Mouse (Mus musculus): ENCODE measurements around the gene Cd3d. TPM values are rescaled to one million over a fixed set of nuclear protein-coding genes. Genes with fewer than 3 reads are reported as not detected.
"Not testable (repeated sequence)": the region's sequence is repeated elsewhere in the genome, so short reads cannot be mapped to it uniquely, and the experiment has no call there.

The Cd3d gene
- polyA plus RNA-seq, 1 experiment = 3.8 TPM

- no peak for TF ChIP-seq POLR2A (IDR thresholded peaks at IDR 0.05; ENCODE audit: low read depth, low read length)
- TF ChIP-seq CTCF (IDR thresholded peaks at IDR 0.05; ENCODE audit: extremely low read depth, insufficient read length, insufficient replicate concordance, low read depth, low read length) = no peak
- Histone ChIP-seq H3K4me1 (ENCODE audit: control insufficient read depth, insufficient read depth, insufficient read length, low read length) (no peaks in the 10 kb centered on the region; the same call in 1 of the 2 replicates), H3K27me3 (ENCODE audit: control insufficient read depth, insufficient read depth, low read length) (no peaks in the 10 kb centered on the region), H3K36me3 (ENCODE audit: control insufficient read depth, insufficient read depth, low read length) (peaks cover 12% of the 10 kb centered on the region), H3K27ac (ENCODE audit: insufficient read depth, low read depth, low read length) (peak overlapping the region; percentile 63), H3K4me3 (ENCODE audit: low read depth, low read length) (peak overlapping the region; percentile 50)
- WGBS = 12% methylated on average over 10 of the region's 10 CpGs
Observed at GRCm38 (mm10) chr9:44965833-44966466, 15.6 kb upstream of the Cd3d start.

GRCm38 (mm10) chr9:44966815-44967242 is 14.8 kb upstream of the Cd3d start:
- Histone ChIP-seq H3K27me3 (ENCODE audit: control insufficient read depth, insufficient read depth, low read length) (no peaks in the 10 kb centered on the region), H3K27ac (ENCODE audit: insufficient read depth, low read depth, low read length) (no peak overlapping the region), H3K4me1 (ENCODE audit: control insufficient read depth, insufficient read depth, insufficient read length, low read length) (no peaks in the 10 kb centered on the region; the same call in 1 of the 2 replicates), H3K36me3 (ENCODE audit: control insufficient read depth, insufficient read depth, low read length) (peaks cover 6% of the 10 kb centered on the region), H3K4me3 (ENCODE audit: low read depth, low read length) (no peak overlapping the region)
- 23% methylated on average over 3 of the region's 3 CpGs for WGBS
- TF ChIP-seq POLR2A (IDR thresholded peaks at IDR 0.05; ENCODE audit: low read depth, low read length) = no peak
- TF ChIP-seq CTCF (IDR thresholded peaks at IDR 0.05; ENCODE audit: extremely low read depth, insufficient read length, insufficient replicate concordance, low read depth, low read length) = no peak

- not testable (repeated sequence) for H3K27me3 ChIP-seq (ENCODE audit: control insufficient read depth, insufficient read depth, low read length); H3K4me3 ChIP-seq (ENCODE audit: low read depth, low read length); H3K36me3 ChIP-seq (ENCODE audit: control insufficient read depth, insufficient read depth, low read length); H3K4me1 ChIP-seq (ENCODE audit: control insufficient read depth, insufficient read depth, insufficient read length, low read length); H3K27ac ChIP-seq (ENCODE audit: insufficient read depth, low read depth, low read length)
- WGBS = 74% methylated on average over 5 of the region's 5 CpGs
Observed at GRCm38 (mm10) chr9:44967763-44968162, 13.8 kb upstream of the Cd3d start.

GRCm38 (mm10) chr9:44969450-44969849 is 12.1 kb upstream of the Cd3d start:
- H3K4me1 ChIP-seq (ENCODE audit: control insufficient read depth, insufficient read depth, insufficient read length, low read length) = no peaks in the 10 kb centered on the region; the same call in 1 of the 2 replicates
- TF ChIP-seq POLR2A (IDR thresholded peaks at IDR 0.05; ENCODE audit: low read depth, low read length) = no peak
- TF ChIP-seq CTCF (IDR thresholded peaks at IDR 0.05; ENCODE audit: extremely low read depth, insufficient read length, insufficient replicate concordance, low read depth, low read length) = peak; percentile 62; the same call in 1 of the 2 replicates
- no peak overlapping the region for H3K4me3 ChIP-seq (ENCODE audit: low read depth, low read length)
- H3K36me3 ChIP-seq (ENCODE audit: control insufficient read depth, insufficient read depth, low read length) = no peaks in the 10 kb centered on the region
- H3K27ac ChIP-seq (ENCODE audit: insufficient read depth, low read depth, low read length) = no peak overlapping the region
- 42% methylated on average over 1 of the region's 1 CpGs for WGBS
- no peaks in the 10 kb centered on the region for H3K27me3 ChIP-seq (ENCODE audit: control insufficient read depth, insufficient read depth, low read length)

- Histone ChIP-seq H3K27ac (ENCODE audit: insufficient read depth, low read depth, low read length) (no peak overlapping the region), H3K4me3 (ENCODE audit: low read depth, low read length) (peak overlapping the region; percentile 24; the same call in 1 of the 2 replicates), H3K4me1 (ENCODE audit: control insufficient read depth, insufficient read depth, insufficient read length, low read length) (no peaks in the 10 kb centered on the region), H3K36me3 (ENCODE audit: control insufficient read depth, insufficient read depth, low read length) (no peaks in the 10 kb centered on the region), H3K27me3 (ENCODE audit: control insufficient read depth, insufficient read depth, low read length) (peaks cover 6% of the 10 kb centered on the region; the same call in 1 of the 2 replicates)
- TF ChIP-seq CTCF (IDR thresholded peaks at IDR 0.05; ENCODE audit: extremely low read depth, insufficient read length, insufficient replicate concordance, low read depth, low read length) = no peak
- TF ChIP-seq POLR2A (IDR thresholded peaks at IDR 0.05; ENCODE audit: low read depth, low read length) = no peak
- WGBS = 56% methylated on average over 6 of the region's 6 CpGs
Observed at GRCm38 (mm10) chr9:44977813-44978212, 3.8 kb upstream of the Cd3d start.

- WGBS = 78% methylated on average over 7 of the region's 7 CpGs
- H3K27me3 ChIP-seq (ENCODE audit: control insufficient read depth, insufficient read depth, low read length) = peaks cover 6% of the 10 kb centered on the region; the same call in 1 of the 2 replicates
- H3K36me3 ChIP-seq (ENCODE audit: control insufficient read depth, insufficient read depth, low read length) = no peaks in the 10 kb centered on the region
- no peak overlapping the region for H3K27ac ChIP-seq (ENCODE audit: insufficient read depth, low read depth, low read length)
- H3K4me3 ChIP-seq (ENCODE audit: low read depth, low read length) = peak overlapping the region; percentile 40
- TF ChIP-seq CTCF (IDR thresholded peaks at IDR 0.05; ENCODE audit: extremely low read depth, insufficient read length, insufficient replicate concordance, low read depth, low read length) (no peak), POLR2A (IDR thresholded peaks at IDR 0.05; ENCODE audit: low read depth, low read length) (no peak)
- H3K4me1 ChIP-seq (ENCODE audit: control insufficient read depth, insufficient read depth, insufficient read length, low read length) = no peaks in the 10 kb centered on the region
Observed at GRCm38 (mm10) chr9:44979806-44980205, 1.8 kb upstream of the Cd3d start.

- H3K27ac ChIP-seq (ENCODE audit: insufficient read depth, low read depth, low read length) = no peak within 1 kb of the TSS; the same call in 1 of the 2 replicates
- WGBS = 48% methylated on average over 3 of the region's 3 CpGs
- H3K27me3 ChIP-seq (ENCODE audit: control insufficient read depth, insufficient read depth, low read length) = peaks cover 6% of the 10 kb centered on the region; the same call in 1 of the 2 replicates
- no peaks in the 10 kb centered on the region for H3K36me3 ChIP-seq (ENCODE audit: control insufficient read depth, insufficient read depth, low read length)
- no peaks in the 10 kb centered on the region for H3K4me1 ChIP-seq (ENCODE audit: control insufficient read depth, insufficient read depth, insufficient read length, low read length)
- no peak for TF ChIP-seq CTCF (IDR thresholded peaks at IDR 0.05; ENCODE audit: extremely low read depth, insufficient read length, insufficient replicate concordance, low read depth, low read length)
- peak; percentile 33; the same call in 1 of the 2 replicates for TF ChIP-seq POLR2A (IDR thresholded peaks at IDR 0.05; ENCODE audit: low read depth, low read length)
- H3K4me3 ChIP-seq (ENCODE audit: low read depth, low read length) = peak within 1 kb of the TSS; percentile 40
Observed at GRCm38 (mm10) chr9:44980242-44980641, 1.3 kb upstream of the Cd3d start, which contains the start of gene Cd3g. Cd3g (minus strand) TSS chr9:44980431.

Data from small intestine, adult 2 months (tissue).